Mouse (Mus musculus) T-helper 17 cell (primary cell): ENCODE results near the gene Vmn1r63.
"Not testable (repeated sequence)": the region's sequence is repeated elsewhere in the genome, so short reads cannot be mapped to it uniquely, and the experiment has no call there.

Experiments used
- in situ Hi-C, 2 experiments: fragments of 300-600 bp; cut with MboI, MseI; formaldehyde crosslinking; loops; 1 replicate in 1 of 2; 2 replicates in 1 of 2; pipeline ENCODE4 v1.15.1; 2025; ENCODE audit warnings: high pct_unique_total_duplicates in 2 of 2

Vmn1r63 gene

DNA sequence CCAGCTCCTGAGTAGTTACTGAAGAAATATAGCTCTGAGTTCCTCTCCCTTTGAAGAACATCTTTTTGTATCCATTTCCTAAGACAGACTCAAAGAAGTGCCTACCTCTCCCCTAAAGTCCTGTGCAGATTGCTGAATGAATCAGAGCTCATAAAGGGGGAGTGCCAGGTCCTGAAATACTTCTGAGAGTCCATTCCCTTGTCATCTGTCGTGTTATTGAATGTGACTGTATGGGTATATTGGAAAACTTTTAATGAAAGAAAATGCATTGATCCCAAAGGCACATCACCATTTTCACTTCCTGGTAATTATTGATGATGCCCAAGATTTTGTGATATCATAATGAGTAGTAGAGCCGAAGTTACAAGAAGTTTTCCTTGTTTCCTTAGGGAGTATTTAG is at the start of gene Vmn1r63:
Gene Vmn1r63 (minus strand): TSS at position 101 of the 400 bp plus-strand sequence.
- in situ Hi-C loops, result not testable (repeated sequence)
